Mouse (Mus musculus) inflammation-experienced regulatory T-cells, adult 6 months (primary cell): ENCODE measurements around the gene Itih1. TPM values are rescaled to one million over a fixed set of nuclear protein-coding genes. Genes with fewer than 3 reads are reported as not detected.

ENCODE experiments used
- ATAC-seq: one replicate; pipeline ENCODE4 v1.8.0; 2017
- polyA plus RNA-seq, 3 experiments: library from polyadenylated mRNA; unstranded; fragments of 100-300 nt; shearing (Covaris generic); gene quantifications; one replicate each; pipeline ENCODE4 v1.2.1; 2017

Itih1 gene
- polyA plus RNA-seq = not detected

DNA sequence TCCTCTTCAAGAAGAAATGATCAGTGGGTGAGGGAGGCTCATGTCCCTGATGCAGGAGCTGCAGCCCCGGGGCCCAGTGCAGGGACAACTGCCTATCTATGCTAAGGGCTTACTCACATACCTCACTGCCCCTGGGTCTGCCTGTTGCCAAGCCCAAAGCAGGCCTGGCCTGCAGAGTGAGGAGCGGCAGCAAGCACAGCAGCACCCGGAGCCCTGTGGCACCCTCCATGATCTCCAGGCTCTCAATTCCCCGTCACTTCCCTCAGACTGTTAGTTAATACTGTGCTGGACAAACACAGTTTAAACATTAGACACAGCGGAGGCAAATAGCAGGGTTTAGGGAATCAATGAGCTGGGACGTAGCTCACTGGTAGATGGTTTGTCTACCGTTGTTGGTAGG lies at the start of gene Itih1:
Gene Itih1 (minus strand): TSS at position 252 of the 400 bp plus-strand sequence.
- no peak for ATAC-seq

DNA sequence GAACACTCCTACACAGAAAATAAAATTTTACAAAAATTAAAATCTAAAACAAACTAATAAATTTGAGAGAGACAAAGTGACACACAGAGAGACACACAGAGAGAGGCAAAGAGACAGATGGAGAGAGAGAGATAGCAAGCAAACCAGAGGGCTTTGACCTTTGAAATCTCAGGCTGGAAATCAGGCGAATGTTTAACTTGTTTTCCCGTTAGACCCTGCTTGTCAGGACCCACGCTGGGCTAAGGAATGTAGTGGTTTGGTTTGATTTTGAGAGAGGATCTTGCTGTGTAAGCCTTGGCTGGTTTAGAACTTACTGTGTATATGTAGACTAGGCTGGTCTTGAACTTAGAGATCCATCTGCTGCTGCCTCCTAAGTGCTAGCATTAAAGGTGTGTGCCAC lies 33.1 kb upstream of the Itih1 start:
- no peak for ATAC-seq

DNA sequence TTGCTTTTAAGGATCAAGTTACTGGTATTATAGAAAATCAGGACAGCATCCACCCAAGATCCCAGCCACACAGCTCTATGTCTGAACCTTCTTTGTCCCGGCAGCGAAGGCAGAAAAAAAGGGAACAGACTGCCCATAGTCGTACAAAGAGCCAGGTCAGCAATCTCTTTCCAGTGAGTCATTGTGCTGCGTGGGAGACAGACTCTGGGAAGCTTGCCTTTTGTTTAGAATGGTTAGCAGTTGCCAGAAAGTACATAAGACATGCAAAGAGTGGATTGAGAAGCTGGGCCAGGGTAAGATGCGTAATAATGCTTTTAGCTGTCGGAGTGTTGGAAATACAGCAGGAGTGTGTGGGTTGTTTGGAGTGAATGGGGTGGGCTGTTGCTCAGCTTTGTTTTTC lies 31.1 kb upstream of the Itih1 start:
- no peak for ATAC-seq

DNA sequence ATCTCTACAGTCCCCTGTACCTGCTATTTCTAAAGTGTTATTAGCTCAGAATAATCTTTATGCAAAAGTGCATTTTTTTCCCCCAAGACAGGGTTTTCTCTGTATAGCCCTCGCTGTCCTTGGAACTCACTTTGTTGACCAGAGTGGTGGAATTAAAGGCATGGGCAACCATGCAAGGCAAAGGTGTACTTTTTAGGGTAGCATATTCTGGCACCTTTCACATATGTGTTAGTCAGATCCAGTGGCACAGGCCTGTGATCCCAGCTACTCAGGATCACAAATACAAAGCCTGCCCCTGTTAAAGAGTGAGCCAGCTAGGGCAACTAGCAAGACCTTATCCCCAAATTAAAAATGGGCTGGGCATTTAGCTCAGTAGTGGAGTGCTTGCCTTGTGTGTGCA lies 17.3 kb upstream of the Itih1 start:
- no peak for ATAC-seq

DNA sequence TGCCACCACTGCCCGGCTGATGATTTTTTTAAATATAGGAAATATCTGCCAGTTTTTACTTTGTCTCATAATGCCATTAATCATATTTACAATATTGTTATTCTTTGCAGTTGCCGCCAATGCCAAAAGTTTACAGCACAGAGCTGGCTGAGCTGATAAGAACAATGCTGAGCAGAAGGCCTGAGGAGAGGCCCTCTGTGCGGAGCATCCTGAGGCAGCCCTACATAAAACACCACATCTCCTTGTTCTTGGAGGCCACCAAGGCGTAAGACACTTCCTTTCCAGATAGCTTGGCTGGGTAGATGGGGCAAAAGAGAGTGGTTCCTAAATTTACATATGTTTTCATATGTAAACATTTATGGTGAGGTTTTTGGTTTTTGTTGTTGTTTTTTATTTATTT lies 15.9 kb upstream of the Itih1 start:
- no peak for ATAC-seq

DNA sequence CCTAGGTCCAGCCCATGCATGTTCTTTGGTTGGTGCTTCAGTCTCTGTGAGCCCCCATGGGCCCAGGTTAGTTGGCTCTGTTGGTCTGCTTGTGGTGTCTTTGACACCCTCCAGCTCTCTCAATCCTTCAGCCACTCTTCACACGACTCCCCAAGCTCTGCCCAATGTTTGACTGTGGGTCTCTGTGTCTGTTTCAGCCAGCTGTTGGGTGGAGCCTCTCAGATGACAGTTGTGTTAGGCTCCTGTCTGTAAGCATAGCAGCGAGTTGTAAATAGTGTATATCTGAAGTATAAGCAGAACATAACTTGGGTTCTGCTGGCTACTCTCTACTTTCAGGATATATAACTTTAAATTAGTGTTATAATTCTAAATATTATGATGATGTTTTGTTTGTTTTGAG lies 15.4 kb upstream of the Itih1 start:
- ATAC-seq = no peak

DNA sequence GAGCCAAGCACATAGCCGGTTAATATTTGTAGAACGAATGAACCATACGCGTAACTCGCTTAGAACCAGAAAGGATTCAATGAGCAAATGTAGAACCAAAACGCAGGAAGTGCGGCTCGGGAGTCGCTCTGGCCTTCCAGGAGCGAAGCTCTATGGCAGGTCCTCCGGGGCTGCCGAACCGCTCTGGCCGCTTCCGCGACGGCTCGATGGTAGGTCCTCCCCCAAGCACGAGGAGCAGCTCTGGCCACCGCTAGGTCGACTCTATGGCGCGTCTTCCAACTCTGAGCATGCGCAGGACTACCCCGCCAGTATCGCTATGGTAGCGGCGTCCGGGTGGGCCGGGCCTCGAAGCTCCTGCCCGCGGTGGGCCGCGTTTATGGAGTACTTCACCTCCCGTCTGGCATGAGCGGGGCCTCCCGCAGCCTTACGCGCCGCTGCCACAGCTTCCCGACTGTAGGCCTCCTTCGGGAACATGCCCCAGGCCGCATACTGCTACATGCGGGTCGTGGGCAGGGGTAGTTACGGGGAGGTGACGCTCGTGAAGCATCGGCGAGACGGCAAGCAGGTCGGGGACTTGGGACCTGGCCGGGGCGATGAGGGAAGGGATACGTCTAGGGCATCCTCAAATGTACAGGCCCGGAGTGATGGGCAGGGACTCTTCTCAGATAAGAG lies 8.2 kb upstream of the Itih1 start, which contains the start of gene Nek4:
Gene Nek4 (plus strand): TSS at position 224 of the 672 bp plus-strand sequence.
- peak; percentile 97 for ATAC-seq

DNA sequence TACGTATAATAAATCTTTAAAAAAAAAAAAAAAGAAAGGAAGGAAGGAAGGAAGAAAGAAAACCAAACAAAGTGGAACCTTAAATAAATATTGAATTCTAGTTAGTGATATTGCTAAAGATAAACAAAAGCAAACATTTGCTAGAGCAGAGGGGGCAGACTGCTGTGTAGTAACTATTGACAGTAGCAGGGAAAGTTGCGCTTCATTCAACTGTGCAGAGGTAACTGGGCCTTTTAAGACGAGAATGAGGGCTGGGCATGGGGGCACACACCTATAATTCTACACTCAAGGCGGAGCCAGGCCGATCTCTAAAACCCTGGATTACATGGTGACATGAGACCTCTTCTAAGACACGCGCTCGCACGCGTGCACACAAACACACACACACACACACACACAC lies 6.9 kb upstream of the Itih1 start:
- no peak for ATAC-seq

DNA sequence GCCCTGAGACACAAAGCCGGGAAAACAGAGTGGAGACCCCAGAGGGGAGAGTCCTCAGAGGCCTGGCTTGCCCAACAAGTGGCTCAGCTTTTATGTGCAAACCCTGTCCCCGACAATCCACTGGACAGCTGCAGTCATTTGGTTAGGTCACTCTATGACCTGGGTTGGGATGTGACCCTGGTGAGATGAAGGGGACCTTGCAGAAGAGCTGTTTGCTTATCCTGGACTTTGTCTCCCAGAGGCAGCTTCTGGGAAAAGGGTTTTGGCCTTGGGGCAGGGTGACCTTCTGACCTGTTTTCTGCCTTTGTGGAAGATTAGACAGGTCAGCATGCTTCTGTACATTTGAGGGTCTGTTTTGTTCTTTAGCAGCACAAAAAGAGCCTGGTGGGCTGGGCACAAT lies 1.7 kb upstream of the Itih1 start:
- ATAC-seq = no peak

DNA sequence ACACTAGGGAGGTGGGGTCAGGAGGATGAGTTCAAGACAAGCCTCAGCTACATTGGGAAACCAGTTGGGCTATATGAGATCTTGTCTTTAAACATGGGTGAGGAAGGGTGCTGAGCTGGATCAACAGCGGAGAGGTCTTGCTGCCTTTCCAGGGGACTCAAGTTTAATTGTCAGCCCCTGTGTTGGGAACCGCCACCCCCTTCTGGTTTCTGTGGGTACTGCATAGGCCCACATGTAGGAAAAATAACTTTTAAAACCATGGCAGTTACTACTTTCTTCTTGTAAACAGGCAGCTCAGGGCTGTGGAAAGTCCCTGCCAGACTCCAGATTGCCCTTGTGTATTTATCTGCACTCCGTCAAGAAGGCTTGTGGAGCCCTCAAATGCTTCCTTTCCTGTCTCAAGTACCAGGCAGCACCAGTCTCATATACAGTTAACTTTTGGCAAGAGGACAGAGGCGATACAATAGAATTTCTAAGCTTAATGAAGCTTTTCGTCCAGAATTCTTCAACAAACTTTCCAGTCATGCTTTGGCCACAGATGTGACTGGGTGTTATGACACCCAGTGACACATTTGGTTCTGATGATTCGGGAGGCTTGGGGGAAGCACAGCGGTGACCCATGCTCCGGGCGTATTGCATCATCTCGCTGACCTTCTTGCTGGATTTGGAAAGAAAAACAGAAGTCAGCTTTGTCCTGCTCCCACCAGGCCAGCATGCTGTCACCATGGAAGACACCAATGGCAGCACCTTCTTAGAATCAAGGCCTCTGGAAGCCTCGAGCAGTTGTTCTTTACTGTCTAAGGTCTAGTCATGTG lies 978 bp upstream of the Itih1 start:
- ATAC-seq = peak; percentile 52

DNA sequence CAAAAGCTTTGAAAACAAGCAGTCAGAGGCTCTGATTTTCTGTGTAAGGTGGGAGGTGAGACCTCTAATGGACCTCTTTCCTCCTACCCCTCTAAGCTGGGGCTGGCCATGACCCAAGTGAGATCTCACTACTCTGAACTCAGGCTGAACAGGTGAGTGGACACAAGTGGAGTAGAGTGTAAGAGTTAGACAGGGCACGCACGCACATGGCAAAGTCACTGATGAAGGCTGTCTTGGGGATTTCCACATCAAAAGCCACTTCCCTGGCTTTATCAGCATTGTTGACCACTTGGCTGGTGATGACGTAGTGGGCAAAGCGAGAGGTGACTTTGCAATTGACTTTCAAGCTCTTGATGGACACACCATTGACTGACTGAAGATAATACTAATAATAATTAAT lies 835 bp downstream of the Itih1 start:
- ATAC-seq = no peak

DNA sequence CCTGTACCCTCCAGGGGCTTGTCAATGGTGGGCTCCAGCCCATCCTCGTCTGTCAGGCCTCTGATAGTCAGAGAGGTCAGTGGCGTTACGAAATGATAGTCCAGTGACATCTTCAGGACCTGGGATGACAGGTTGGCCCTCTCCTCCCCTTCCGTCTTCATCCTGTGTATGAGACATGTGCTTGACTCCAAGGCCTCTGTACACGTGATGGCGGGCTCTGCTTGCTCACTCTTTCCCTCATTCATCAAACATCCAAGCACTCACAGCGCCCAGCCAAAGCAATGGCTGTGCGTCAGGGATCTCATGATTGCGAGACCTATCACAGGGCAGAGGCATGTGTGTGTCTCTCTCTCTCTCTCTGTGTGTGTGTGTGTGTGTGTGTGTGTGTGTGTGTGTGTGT lies 9.7 kb downstream of the Itih1 start:
- no peak for ATAC-seq

DNA sequence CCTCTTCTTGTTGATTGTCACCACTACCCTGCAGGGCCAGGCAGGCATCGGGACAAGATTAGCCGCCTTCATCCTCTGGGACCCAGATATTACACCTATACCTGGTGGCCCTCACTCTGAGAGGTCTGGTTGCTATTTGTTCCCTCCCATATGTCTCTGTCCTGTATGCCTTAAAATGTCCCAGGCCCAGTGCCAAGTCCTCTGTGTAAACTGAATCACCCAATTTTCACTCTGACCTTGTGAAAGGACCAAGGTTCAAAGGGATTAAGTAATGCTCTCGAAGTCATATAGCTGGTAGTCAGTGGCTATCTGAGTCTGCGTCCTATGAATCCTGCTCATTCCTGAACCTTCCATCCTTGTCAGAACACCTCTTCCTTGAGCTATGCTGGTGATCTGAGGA lies 12.7 kb downstream of the Itih1 start:
- no peak for ATAC-seq

DNA sequence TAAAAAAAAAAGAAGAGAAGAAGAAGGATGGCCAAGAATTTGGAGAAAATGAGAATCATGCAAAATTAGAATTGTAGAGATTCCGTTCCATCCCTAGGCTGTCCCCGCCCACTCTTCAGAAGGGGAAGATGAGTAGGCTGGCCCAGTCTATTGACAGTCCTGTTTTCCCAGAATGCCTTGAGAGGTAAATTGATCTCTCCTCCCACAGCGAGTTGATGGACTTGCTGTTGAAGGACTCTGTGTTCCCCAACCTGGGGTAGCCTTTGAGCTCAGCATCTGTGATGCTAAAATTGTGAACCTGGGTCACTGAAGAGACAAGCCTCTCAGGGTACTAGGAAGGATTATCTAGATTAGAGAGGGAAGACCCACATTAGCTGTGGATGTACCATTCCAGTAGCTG lies 17.6 kb downstream of the Itih1 start:
- no peak for ATAC-seq

DNA sequence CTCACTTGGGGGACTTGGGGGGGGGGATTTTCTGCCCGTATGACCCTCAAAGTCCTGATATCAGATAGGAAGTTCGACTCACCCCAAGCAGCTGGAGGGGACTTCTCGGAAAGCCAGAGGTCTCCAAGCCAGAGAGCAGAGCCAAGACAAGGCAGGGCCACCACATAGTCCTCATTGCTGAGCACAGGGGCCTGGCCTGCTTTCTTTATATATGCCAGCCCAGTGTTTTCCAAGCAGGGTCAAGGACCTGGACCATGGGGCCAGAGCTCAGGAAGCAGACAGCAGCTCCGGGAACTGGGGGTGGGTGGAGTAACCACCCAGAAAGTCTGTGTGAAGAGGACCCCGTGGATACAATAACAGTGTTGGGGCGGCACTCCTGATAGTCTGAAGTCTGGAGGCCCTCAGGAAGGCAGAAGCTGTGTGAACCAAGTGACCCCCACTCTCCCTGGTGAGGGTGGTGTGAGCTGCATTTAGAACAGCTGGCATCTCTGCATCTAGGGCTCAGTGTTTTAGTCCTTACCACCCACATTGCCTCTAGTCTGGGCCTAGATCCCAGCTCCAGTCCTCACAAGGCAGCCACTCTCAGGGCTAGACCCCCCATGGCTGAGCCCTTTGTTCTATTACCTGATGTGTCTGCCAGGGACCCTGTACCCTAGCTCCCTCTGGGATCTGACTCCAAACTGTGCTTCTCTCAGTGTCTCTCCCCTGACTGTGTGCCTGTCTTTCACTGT lies 19.5 kb downstream of the Itih1 start, which contains the start of gene Itih3:
Gene Itih3 (minus strand): TSS at position 386 of the 731 bp plus-strand sequence.
- no peak for ATAC-seq

DNA sequence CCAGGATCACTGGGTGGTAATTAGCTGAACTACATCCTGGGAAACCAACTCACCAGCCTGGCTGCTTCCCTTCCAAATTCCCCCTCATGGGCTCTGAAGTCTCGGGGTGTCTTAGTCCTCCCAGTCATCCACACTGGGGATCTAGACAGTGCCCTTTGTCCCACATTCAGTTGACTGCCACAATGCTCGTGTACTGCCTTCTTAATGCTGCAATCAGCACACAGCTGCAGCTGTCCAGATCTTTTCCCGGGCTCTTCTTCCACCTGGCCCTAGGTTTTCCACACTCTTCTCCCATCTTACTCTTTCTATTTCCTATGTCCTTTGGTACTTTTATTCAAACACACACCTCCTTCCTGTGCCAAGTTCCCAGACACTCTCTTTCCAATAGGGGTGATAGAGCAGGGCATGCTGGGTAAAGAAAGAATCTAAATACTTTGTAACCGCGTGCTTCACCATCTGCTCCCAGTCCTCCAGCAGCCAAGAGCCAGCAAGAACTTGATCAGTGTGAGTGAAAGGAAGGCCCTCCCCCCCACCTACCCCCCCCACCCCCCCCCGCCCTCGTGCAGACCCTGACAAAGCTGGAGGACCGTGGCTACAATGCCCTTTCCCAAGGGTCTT lies 20.9 kb downstream of the Itih1 start:
- no peak for ATAC-seq

DNA sequence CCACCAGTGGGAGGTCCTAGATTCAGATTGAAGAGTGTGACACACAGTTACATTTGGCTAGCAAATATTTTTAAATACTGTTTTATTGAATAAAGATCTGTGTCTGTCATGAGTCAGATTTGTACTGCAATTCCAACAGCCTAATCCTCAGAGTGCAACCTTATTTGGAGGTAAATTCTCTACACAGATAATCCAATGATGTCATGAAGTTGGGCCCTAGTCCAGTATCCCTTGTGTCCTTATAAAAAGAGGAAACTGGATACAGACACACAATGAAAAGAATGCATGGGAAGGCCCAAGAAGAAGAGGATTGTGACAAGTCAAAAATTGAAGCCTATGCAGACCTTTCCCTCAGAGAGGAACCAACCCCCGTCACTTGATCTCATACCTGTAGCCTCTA lies 26.6 kb downstream of the Itih1 start:
- no peak for ATAC-seq

DNA sequence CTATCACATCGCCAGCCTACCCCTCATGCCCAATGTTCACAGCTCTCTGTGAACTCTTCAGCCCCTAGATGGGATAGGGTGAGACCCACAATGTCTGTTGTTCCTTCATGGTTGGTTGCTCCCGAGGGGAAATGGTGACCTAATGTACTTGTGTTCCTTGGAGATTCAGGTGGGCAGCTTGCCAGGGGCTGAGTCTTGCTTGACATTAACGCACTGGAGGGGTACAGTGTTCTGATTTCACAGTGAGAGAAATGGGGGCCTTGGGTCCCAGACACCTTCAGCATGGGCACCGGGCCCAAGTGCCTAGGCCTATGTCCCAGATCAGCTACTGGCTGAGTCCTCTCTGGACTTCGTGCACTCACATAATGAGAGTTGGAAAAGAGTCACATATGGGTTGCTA lies 29.7 kb downstream of the Itih1 start:
- no peak for ATAC-seq

DNA sequence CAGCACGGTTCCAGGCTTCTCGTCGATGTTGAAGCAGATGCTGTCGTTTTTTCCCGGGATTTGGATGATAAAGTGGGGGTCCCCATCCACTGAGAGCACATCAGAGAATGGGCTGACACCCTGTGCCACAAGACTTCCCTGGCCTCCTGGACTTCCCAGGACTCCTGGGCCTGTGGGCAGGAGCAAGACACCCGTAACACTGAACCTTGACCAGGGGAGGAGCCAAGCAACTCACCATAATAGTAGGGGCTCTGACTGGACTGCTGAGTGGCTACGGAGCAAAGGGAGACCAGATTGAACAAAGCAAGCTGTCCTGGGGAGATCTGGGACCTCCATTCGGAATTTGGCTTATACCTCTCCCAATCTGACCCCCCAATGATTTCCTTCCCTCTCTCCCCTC lies 30.4 kb downstream of the Itih1 start:
- no peak for ATAC-seq

DNA sequence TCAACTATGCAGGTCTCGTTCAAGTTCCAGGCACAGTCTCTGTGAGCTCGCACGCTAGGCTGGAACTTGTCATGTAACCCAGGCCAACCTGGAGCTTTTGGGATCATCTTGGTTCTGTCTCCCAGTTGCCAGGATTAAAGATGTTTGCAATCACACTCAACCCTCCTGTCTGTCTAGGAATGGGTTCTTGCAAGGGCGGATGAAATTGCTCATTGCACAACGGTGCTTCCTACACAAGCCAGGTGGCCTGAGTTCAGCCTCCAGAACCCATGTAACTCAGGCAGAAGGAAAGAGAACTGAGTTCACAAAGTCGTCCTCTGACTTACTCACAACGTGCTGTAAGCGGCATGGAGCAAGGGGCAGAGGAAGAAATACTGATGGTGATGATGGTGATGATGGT lies 31.9 kb downstream of the Itih1 start:
- no peak for ATAC-seq

DNA sequence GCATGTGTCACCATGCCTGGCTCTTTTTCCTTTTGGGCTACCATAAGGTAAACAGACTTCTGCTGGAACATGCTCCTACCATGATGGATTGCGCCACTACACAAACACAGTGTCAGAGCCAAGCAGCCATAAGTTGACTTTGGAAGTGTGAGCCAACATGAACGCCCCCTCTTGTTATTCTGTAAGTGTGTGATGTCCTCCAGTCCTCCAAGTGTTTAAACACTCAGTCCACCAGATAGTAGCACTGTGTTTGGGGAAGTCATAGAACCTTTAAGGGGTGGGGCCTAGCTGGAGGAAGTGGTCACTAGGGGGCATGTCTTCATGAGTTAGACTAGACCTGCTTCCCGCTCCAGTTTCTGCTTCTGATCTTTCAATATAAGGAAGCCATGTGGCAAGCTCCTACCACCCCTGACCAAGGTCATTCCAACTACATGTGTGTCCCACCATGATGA lies 35.2 kb downstream of the Itih1 start:
- ATAC-seq = no peak

DNA sequence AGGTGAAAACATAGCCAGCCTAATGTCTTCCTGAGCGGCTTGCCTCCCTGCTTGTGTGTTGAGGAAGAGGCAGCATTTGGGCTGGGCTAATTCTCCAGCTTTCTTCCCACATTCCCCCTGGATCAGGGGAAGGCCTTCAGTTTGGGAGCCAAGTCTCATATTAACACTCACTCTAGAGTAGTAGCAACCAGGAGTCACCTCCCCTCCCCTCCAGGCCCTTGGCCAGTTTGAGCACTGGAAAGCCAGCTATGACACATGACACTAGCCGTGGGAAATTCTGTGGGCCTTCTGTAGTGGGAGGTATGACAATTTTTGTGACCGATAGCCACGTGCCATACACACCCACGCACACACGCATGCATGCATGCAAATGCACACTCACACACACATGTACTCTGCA lies 37.1 kb downstream of the Itih1 start:
- no peak for ATAC-seq

DNA sequence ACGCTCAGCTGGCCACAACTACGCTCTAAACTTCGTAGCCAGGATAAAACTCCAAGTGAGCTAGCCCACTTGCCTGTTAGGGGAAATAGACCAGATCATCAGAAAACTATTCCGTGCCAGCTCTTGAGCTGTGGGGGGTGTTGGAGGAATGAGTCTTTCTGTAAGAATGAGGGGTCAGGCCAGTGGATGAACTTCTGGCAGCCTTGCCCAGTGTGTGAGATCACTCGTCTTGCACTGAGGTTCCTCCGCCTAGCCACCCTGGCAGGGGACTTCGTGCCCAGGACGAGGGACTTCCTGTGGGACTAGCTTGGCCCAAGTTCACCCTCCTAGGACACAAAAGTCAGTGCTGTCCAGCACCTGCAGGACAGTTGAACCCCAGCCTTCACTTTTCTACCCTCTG lies 38.8 kb downstream of the Itih1 start:
- ATAC-seq = no peak
